Mouse (Mus musculus): ENCODE measurements at regions not wholly inside any gene's neighbourhood (a gene's known extent, or its start where the extent isn't known, plus 50 kb on each side); places are given as distances from the start of the nearest gene placed in this dataset.

GRCm38 (mm10) chr5:106044878-106045585 lies 168.7 kb downstream of the Zfp326 start:
- peak; percentile 60 for DNase-seq

- DNase-seq = no peak
Measured at GRCm38 (mm10) chr5:106038321-106038720, 162.0 kb downstream of the Zfp326 start.

GRCm38 (mm10) chr5:106036176-106036575 lies 159.8 kb downstream of the Zfp326 start:
- DNase-seq = no peak

- DNase-seq = no peak
Measured at GRCm38 (mm10) chr5:106032956-106033355, 156.6 kb downstream of the Zfp326 start.

GRCm38 (mm10) chr5:106026861-106027260 lies 150.5 kb downstream of the Zfp326 start:
- DNase-seq = no peak

- no peak for DNase-seq
Measured at GRCm38 (mm10) chr5:106004292-106004917, 128.0 kb downstream of the Zfp326 start.

GRCm38 (mm10) chr5:106003321-106004291 lies 127.2 kb downstream of the Zfp326 start:
- DNase-seq = no peak

- DNase-seq = peak; percentile 47
Measured at GRCm38 (mm10) chr5:106002330-106002729, 126.0 kb downstream of the Zfp326 start.

- no peak for DNase-seq
Measured at GRCm38 (mm10) chr5:105994218-105994617, 117.9 kb downstream of the Zfp326 start.

GRCm38 (mm10) chr5:105993066-105993760 lies 116.8 kb downstream of the Zfp326 start:
- DNase-seq = peak; percentile 85

- DNase-seq = no peak
Measured at GRCm38 (mm10) chr5:105990777-105991176, 114.4 kb downstream of the Zfp326 start.

- peak; percentile 56 for DNase-seq
Measured at GRCm38 (mm10) chr5:105986401-105986800, 110.0 kb downstream of the Zfp326 start.

GRCm38 (mm10) chr5:105983131-105983530 lies 106.8 kb downstream of the Zfp326 start:
- DNase-seq = no peak

- DNase-seq = no peak
Measured at GRCm38 (mm10) chr5:105976746-105977145, 100.4 kb downstream of the Zfp326 start.

GRCm38 (mm10) chr5:105976076-105976475 lies 99.7 kb downstream of the Zfp326 start:
- DNase-seq = no peak

- no peak for DNase-seq
Measured at GRCm38 (mm10) chr5:105975275-105976011, 99.1 kb downstream of the Zfp326 start.

GRCm38 (mm10) chr5:105974576-105975177 lies 98.3 kb downstream of the Zfp326 start:
- no peak for DNase-seq
